Comparison of ENCODE assay signal across 20 mouse cellular contexts in the genomic region with DNA sequence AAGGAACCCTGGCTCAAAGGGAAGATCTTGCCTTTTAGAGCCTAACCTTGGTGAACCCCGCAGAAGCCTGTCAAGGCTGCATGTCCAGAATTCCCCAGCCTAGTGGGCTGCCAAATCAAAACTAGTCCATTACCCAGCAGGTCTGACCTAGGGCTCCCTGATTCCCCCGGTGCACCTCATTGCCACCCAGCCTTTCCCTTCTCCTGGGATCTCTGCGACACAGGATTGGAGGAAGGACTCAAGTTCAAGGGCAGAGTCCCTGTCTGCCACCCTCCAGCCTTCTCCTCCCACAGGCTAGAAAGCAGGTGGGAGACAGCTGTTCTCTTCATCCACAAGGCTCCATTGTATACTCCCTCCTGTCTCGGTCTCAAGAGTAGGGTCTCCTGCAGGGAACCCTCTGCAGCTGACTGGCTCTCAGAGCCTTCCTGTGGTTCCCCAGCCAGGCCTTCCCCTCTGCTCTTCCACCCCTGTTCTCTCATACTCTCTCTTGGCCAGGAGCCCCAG. TPM values are rescaled to one million over a fixed set of nuclear protein-coding genes. Genes with fewer than 3 reads are reported as not detected.
A peak's percentile ranks its signal among the peaks of the same experiment; 100 is the strongest.
DNase-seq lines count a peak whose midpoint lies in the region; ATAC-seq and TF ChIP-seq lines count a peak whose summit lies in the region.
"Had no signal": no experiment of that assay in that cellular context is flagged by ENCODE, and none has a peak within 500 bp of the region (broad histone marks: within the 10 kb centered on the region; RNA-seq: fewer than 3 reads in every experiment).

No protein-coding gene starts in this region.

- WGBS in kidney, embryonic 15.5 days = 70% methylated on average over 4 of the region's 4 CpGs
- 67% methylated on average over 4 of the region's 4 CpGs for whole genome bisulfite sequencing in spleen, adult 2 months

- H3K4me2 ChIP-seq in kidney, embryonic 15.5 days = no peak overlapping the region
- H3K4me2 ChIP-seq: embryonic facial prominence, embryonic 15.5 days; hindbrain, embryonic 13.5 days; liver, embryonic 13.5 days; lung, embryonic 15.5 days had no signal

- H3K4me3 ChIP-seq in gastrocnemius, adult 2 months = peak overlapping the region; percentile 69
- no peak overlapping the region for H3K4me3 ChIP-seq in kidney, embryonic 15.5 days (replicated peaks)
- no peak overlapping the region for H3K4me3 ChIP-seq in spleen, adult 2 months (ENCODE audit: extremely low read depth, insufficient read depth, insufficient read length)
- H3K4me3 ChIP-seq: embryonic facial prominence, embryonic 15.5 days; forebrain, embryonic 10.5 days; hindbrain, embryonic 13.5 days; limb, embryonic 10.5 days; liver, embryonic 13.5 days; lung, embryonic 15.5 days had no signal

- no peaks in the 10 kb centered on the region for H3K27me3 ChIP-seq in kidney, embryonic 15.5 days
- H3K27me3 ChIP-seq in spleen, adult 2 months (ENCODE audit: control insufficient read depth, insufficient read depth, low read length) = no peaks in the 10 kb centered on the region

- no peak for TF ChIP-seq CTCF in gastrocnemius, adult 2 months (IDR thresholded peaks at IDR 0.05)
- TF ChIP-seq CTCF in spleen, adult 2 months (IDR thresholded peaks at IDR 0.05; ENCODE audit: extremely low read depth, insufficient read depth, insufficient read length, insufficient replicate concordance) = no peak

- intact Hi-C loops in gastrocnemius, adult 2 months (cut with DNase I) = no loop called here

- no peak for DNase-seq in gastrocnemius, adult 2 months
- DNase-seq in gastrocnemius, postnatal 10 days = no peak
- no peak for DNase-seq in kidney, postnatal 36 days
- DNase-seq in spleen, adult 2 months (ENCODE audit: low read depth in 1 of 2, low spot score in 2 of 2) = no peak
- DNase-seq in spleen, adult 12 weeks (ENCODE audit: low spot score) = no peak
- no peak for DNase-seq in embryo, embryonic 10.5 days (ENCODE audit: low spot score)
- DNase-seq: cerebellum, adult 11 months; cerebellum, postnatal 14 days; liver, embryonic 13.5 days; retina, postnatal 1 day; thymus, adult 18-20 months had no signal

- no peaks in the 10 kb centered on the region for H3K9me3 ChIP-seq in kidney, embryonic 15.5 days (replicated peaks)
- H3K9me3 ChIP-seq: embryonic facial prominence, embryonic 15.5 days; forebrain, embryonic 10.5 days; hindbrain, embryonic 13.5 days; limb, embryonic 10.5 days; liver, embryonic 13.5 days; lung, embryonic 15.5 days had no signal

- H3K4me1 ChIP-seq in kidney, embryonic 15.5 days = peaks cover 63% of the 10 kb centered on the region
- H3K4me1 ChIP-seq in spleen, adult 2 months (ENCODE audit: control insufficient read depth, insufficient read depth, insufficient read length) = peaks cover 76% of the 10 kb centered on the region
- H3K4me1 ChIP-seq: liver, embryonic 13.5 days had no signal

- no peak for TF ChIP-seq POLR2A in spleen, adult 2 months (IDR thresholded peaks at IDR 0.05; ENCODE audit: low read depth, low read length)

- H3K27ac ChIP-seq in gastrocnemius, adult 2 months = peak overlapping the region; percentile 85
- H3K27ac ChIP-seq in kidney, embryonic 15.5 days = 0 out of 2 replicates have a peak overlapping the region, but pooled peaks have one; percentile 66
- peak overlapping the region; percentile 77 for H3K27ac ChIP-seq in spleen, adult 2 months (ENCODE audit: insufficient read depth, low read length)
- H3K27ac ChIP-seq: embryonic facial prominence, embryonic 15.5 days; forebrain, embryonic 10.5 days; hindbrain, embryonic 13.5 days; limb, embryonic 10.5 days; liver, embryonic 13.5 days; lung, embryonic 15.5 days had no signal

- ATAC-seq in kidney, embryonic 15.5 days (replicated peaks; ENCODE audit: low FRiP score) = no peak

- no peaks in the 10 kb centered on the region for H3K36me3 ChIP-seq in kidney, embryonic 15.5 days
- H3K36me3 ChIP-seq in spleen, adult 2 months (ENCODE audit: control insufficient read depth, insufficient read depth, low read length) = no peaks in the 10 kb centered on the region
- H3K36me3 ChIP-seq: embryonic facial prominence, embryonic 15.5 days; forebrain, embryonic 10.5 days; hindbrain, embryonic 13.5 days; limb, embryonic 10.5 days; liver, embryonic 13.5 days; lung, embryonic 15.5 days had no signal

- no peak overlapping the region; the same call in 1 of the 2 replicates for H3K9ac ChIP-seq in kidney, embryonic 15.5 days
- H3K9ac ChIP-seq: embryonic facial prominence, embryonic 15.5 days; hindbrain, embryonic 13.5 days; liver, embryonic 13.5 days; lung, embryonic 15.5 days had no signal

RNA-seq across cellular contexts. Expression of gene Pde2a, which starts 36.8 kb away (rescaled TPM):
- total RNA-seq in gastrocnemius, adult 2 months (2021) = 10 to 100 TPM; 21.2 to 28.5 TPM
- total RNA-seq in gastrocnemius, postnatal 10 days (2021) = 10 to 100 TPM; 48.2 to 48.4 TPM
- polyA plus RNA-seq in kidney, embryonic 15.5 days (2015; fragmentation: Nextera tagmentation; extraction: Ambion mirVana) = 37.3 and 39.5 TPM in 2 replicates
- polyA plus RNA-seq in spleen, adult 2 months (2012; rRNA removed) = 42.6 and 48.4 TPM in 2 replicates

RNA-seq across cellular contexts. Expression of gene Gm45837, which starts 47.6 kb away (rescaled TPM):
- not detected for total RNA-seq in gastrocnemius, adult 2 months (2021)
- total RNA-seq in gastrocnemius, postnatal 10 days (2021) = 1 to 10 TPM in 1 of 2 experiments, not detected in 1; 4.7 TPM
- polyA plus RNA-seq in kidney, embryonic 15.5 days (2015; fragmentation: Nextera tagmentation; extraction: Ambion mirVana) = 0.14 and 0.21 TPM in 2 replicates
- 1.1 TPM in 1 of 2 replicates, not detected in the other for polyA plus RNA-seq in spleen, adult 2 months (2012; rRNA removed)
- total RNA-seq: heart, postnatal 10 days; midbrain, postnatal 0 days had no signal
- polyA plus RNA-seq: forebrain, embryonic 10.5 days; hindbrain, embryonic 13.5 days; limb, embryonic 10.5 days; midbrain, postnatal 0 days; neural tube, embryonic 11.5 days had no signal
